Mouse (Mus musculus): ENCODE results near the gene Slc25a54. TPM values are rescaled to one million over a fixed set of nuclear protein-coding genes. Genes with fewer than 3 reads are reported as not detected.

Gene Slc25a54
- polyA plus RNA-seq (2012; rRNA removed) = not detected in 2 replicates

DNA sequence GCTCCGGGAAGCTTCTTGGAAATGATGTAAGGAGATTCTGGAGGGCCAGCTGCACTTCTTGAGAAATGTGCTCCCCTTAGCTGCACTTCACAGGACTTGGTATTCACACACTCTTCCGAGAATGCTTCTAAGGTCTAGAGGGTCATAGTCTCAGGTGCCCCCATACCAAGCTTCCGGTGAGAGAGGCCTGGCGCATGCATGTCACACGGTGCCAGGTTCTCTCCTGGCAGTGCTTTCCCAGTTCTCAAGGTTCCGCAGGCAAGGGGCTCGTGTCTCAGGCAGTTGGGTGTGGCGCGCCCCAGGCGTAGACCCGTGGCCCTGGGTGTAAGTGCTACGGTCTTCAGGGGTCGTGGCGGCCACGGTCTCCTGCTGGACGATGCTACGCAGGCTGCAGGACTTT, at the start of gene Slc25a54:
TSS of gene Slc25a54 (plus strand) at position 301 of the 400 bp plus-strand sequence.

DNA sequence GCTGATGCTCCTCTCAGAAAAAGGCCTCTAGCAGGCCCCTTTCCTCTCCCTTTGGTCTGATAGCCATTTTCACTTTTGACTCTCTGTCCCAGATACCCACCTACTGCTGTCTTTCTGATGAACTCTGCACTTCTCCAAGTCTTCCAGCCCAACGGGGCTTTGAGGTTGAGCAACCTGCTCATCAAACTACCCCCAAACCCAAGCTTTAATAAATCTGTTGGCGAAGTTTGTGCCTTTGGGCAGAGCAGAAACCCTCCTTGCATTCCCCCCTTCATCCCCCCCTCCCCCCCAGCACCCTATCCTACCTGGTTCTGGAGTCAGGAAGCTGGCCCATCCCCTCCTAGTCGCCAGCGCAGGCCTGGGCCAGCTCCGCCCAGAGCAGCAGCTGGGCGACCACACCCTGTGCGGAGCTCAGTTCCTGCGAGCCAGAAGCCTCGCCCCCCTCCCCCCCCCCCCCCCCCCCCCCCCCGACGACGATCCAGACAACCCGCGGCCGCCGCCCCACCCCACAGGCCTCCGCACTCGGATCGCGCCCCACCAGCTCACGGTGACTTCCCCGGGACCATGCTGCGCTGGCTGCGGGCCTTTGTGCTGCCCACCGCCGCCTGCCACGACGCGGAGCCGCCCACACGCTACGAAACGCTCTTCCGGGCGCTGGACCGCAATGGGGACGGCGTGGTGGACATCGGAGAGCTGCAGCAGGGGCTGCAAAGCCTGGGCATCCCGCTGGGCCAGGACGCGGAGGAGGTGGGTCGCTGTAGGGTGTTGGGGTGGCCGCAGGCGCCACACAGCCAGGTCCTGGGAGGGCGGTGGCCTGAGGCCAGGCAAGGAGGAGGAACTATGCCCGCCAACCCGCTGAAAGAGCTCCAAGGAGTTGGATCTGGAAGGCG, 42.6 kb downstream of the Slc25a54 start, which contains the start of gene Slc25a24:
TSS of gene Slc25a24 (plus strand) at position 509 of the 890 bp plus-strand sequence.

Other genes with a start within 250 kb of the Slc25a54 start
- 12.7 and 13.9 TPM in 2 replicates for gene Stxbp3, start 239.9 kb upstream of the Slc25a54 start, polyA plus RNA-seq (2012; rRNA removed)
- gene Fndc7, start 190.5 kb upstream of the Slc25a54 start, polyA plus RNA-seq (2012; rRNA removed) = 0.03 and 0.04 TPM in 2 replicates
- gene Prpf38b, start 168.7 kb upstream of the Slc25a54 start, polyA plus RNA-seq (2012; rRNA removed) = 38.9 and 40.9 TPM in 2 replicates
- 0.02 TPM in 1 of 2 replicates, not detected in the other for gene Henmt1, start 140.6 kb upstream of the Slc25a54 start, polyA plus RNA-seq (2012; rRNA removed)
- not detected in 2 replicates for gene Gm9857, start 140.0 kb upstream of the Slc25a54 start, polyA plus RNA-seq (2012; rRNA removed)
- 2.0 TPM in 2 replicates for gene Fam102b, start 52.9 kb upstream of the Slc25a54 start, polyA plus RNA-seq (2012; rRNA removed)
- 3.7 and 4.2 TPM in 2 replicates for gene Slc25a24, start 42.7 kb downstream of the Slc25a54 start, polyA plus RNA-seq (2012; rRNA removed)